Mouse (Mus musculus) spleen, adult 12 weeks (tissue): ENCODE data around the gene Olfr1239.

ENCODE experiments used
- DNase-seq: peaks from one replicate; pipeline ENCODE4 v3.0.0; 2022; ENCODE audit warnings: low spot score

Gene Olfr1239

DNA sequence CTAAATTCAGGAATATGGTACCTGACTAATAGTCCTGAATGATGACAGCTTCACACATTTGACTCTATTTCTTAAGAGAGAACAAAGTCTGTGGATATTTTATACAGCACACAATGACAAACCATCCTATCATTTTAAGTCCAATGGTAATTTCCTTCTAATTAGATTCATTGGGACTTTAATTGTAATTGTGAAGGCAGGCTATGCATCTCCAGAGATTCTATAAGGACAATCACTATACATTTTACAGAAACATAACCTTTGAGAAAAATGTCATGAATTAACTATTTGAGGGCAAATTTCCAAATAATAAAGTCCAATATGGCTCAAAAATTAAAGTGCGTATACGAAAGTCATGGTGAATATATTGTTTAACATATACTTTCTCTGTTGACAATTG lies at the start of gene Olfr1239:
Gene Olfr1239 (minus strand): TSS at position 101 of the 400 bp plus-strand sequence.
- DNase-seq, result no peak

DNA sequence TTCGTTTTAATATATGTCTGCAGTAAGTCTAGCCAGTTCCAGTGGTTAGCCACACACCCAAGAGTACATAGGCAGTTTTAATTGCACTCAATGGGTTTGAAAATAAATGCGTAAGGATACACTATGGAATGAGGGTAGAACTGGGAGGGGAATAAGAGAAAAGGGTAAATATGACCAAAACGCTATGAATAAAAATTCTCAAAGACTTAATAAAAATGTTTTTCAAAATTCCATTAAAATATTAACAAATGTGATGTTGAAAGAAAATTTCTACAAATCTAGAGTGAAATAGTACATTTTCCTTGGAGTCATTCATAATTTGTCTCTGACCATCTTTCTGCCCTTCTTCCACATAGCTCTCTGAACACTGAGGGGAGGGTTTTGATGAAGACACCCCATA lies 22.7 kb upstream of the Olfr1239 start, which contains the start of gene Olfr1240:
Gene Olfr1240 (minus strand): TSS at position 101 of the 400 bp plus-strand sequence.
- DNase-seq, result no peak

DNA sequence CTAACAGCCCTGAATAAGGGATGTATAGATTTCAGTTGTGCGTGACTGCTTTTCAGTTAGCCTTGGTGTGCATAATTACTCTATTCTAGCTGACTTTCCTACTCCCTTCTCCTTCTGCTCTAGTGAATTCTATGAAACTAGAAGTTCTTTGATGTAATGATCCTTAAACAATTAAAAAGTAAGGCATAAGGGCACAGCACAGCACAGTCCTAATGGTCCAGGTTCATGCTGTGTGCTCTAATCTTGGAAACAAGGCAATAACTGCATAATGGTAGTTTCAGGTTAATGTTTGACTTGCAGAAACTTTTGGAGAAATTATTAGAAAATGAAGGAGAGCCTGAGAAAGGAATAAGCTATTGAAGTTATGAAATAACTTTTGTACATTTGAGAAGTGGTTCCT lies 5.7 kb downstream of the Olfr1239 start:
- no peak for DNase-seq

DNA sequence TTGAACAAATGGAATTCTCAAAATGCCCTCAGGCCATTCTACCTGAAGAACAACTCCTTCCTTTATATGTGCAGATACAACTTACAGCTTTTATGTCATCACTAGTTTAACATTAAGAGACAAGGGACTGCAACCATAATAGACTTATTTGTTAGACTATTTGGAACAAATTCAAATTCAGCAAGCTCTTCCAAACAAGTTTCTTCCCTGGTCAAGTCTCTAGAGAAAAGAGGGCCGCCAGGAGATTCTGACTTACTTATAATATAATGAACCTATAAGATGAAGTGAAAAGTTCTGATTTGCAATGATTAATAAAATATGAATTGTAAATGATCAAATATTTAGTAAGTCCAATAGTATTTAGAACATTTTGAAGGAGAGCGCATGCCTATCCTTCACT lies 10.6 kb downstream of the Olfr1239 start, which contains the start of gene Olfr1238:
Gene Olfr1238 (minus strand): TSS at position 101 of the 400 bp plus-strand sequence.
- no peak for DNase-seq

DNA sequence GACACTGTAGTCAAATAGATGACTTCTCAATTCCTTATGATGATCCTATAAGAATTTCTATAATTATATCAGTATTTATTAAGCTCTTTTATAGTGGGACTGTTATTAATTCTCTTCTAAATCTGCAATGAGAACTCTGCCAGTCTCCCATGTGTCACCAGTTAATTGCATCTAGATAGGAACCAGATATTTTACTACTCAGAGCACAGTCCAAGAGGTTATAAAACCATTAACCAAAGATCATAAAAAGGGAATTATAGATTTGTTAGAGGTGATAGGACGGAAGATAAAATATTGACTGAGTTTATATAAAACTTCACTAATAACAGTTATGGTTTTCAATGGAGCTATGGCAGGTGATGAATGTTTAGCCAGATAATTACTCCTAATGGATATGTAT lies 19.3 kb downstream of the Olfr1239 start:
- DNase-seq, result no peak
